Mouse (Mus musculus) limb, embryonic 14.5 days (tissue): ENCODE data around the gene Dennd4b. TPM values are rescaled to one million over a fixed set of nuclear protein-coding genes. Genes with fewer than 3 reads are reported as not detected.

Source experiments
- ATAC-seq: fragments of 200-750 bp; cut with Nextera tagmentation; 2 replicates; pipeline ENCODE4 v1.8.0; 2017; ENCODE audit warnings: low read depth, moderate number of reproducible peaks, moderate TSS enrichment; ENCODE audit not compliant: low FRiP score
- DNase-seq: peaks from one replicate; pipeline ENCODE4 v3.0.0-alpha.2; 2015; ENCODE audit warnings: low spot score
- H3K27ac ChIP-seq: fragments of 300-500 bp; sonication (generic); replicated peaks from 2 replicates; pipeline ENCODE4 v1.5.1; 2014; ENCODE audit warnings: low read depth, mild to moderate bottlenecking, low read length, moderate library complexity, mixed read lengths
- H3K27me3 ChIP-seq: fragments of 300-500 bp; sonication (generic); 2 replicates; pipeline ENCODE4 v1.6.1; 2014; ENCODE audit warnings: low read length, mixed read lengths; ENCODE audit not compliant: control insufficient read depth, insufficient read depth
- H3K36me3 ChIP-seq: fragments of 300-500 bp; sonication (generic); 2 replicates; pipeline ENCODE4 v1.6.1; 2014; ENCODE audit warnings: mild to moderate bottlenecking, low read length, moderate library complexity, mixed read lengths; ENCODE audit not compliant: control insufficient read depth, insufficient read depth
- H3K4me1 ChIP-seq: fragments of 300-500 bp; sonication (generic); 2 replicates; pipeline ENCODE4 v1.6.1; 2014; ENCODE audit warnings: antibody characterized with exemption, low read length, mixed read lengths; ENCODE audit not compliant: control insufficient read depth, insufficient read depth
- H3K4me2 ChIP-seq: fragments of 300-500 bp; sonication (generic); replicated peaks from 2 replicates; pipeline ENCODE4 v1.6.1; 2014; ENCODE audit warnings: low read depth, mild to moderate bottlenecking, low read length, moderate library complexity; ENCODE audit not compliant: severe bottlenecking
- H3K4me3 ChIP-seq: fragments of 300-500 bp; sonication (generic); replicated peaks from 2 replicates; pipeline ENCODE4 v1.5.1; 2014; ENCODE audit warnings: low read length
- H3K9ac ChIP-seq: fragments of 300-500 bp; sonication (generic); 2 replicates; pipeline ENCODE4 v1.6.1; 2014; ENCODE audit warnings: mild to moderate bottlenecking, low read depth, low read length, moderate library complexity; ENCODE audit not compliant: severe bottlenecking
- H3K9me3 ChIP-seq: fragments of 300-500 bp; sonication (generic); 2 replicates; pipeline ENCODE4 v1.6.1; 2016; ENCODE audit warnings: low read length; ENCODE audit not compliant: control insufficient read depth
- POLR2A ChIP-seq: fragments of 200-500 bp; IDR thresholded peaks from 2 replicates; pipeline ENCODE4 v1.8.0; 2012; ENCODE audit warnings: inconsistent platforms, mild to moderate bottlenecking, moderate library complexity, borderline replicate concordance; ENCODE audit not compliant: insufficient read depth, insufficient read length; ENCODE audit errors: extremely low read depth
- WGBS: fragments of 180-500 bp; shearing (Covaris S2); extraction: QIAGEN DNeasy Blood & Tissue Kit; methylation state at CpG from one replicate; pipeline ENCODE4 v1.1.7; 2014; 5-methylcytosine and 5-hydroxymethylcytosine counted together
- polyA plus RNA-seq, 2 experiments: library from polyadenylated mRNA; depleted of rRNA in 1 of 2; stranded (reverse) in 1 of 2; unstranded in 1 of 2; fragments of >200 nt; fragmentation: Nextera tagmentation in 1 of 2; extraction: Ambion mirVana in 1 of 2; gene quantifications; 2 replicates each; pipeline versions ENCODE4 v1.2.1 to v1.2.3; 2012 to 2014

Dennd4b gene
- polyA plus RNA-seq, 2 experiments: 3.6 to 21.3 TPM

GRCm38 (mm10) chr3:90268190-90268589, 3.2 kb downstream of the Dennd4b start:
- peaks cover 59% of the 10 kb centered on the region for H3K36me3 ChIP-seq
- no peaks in the 10 kb centered on the region for H3K9me3 ChIP-seq
- no peak overlapping the region for H3K9ac ChIP-seq
- no peak for TF ChIP-seq POLR2A
- no peak overlapping the region for H3K4me2 ChIP-seq
- H3K27me3 ChIP-seq: no peaks in the 10 kb centered on the region
- DNase-seq (no peak), ATAC-seq (no peak)
- H3K27ac ChIP-seq: no peak overlapping the region
- 92% methylated on average over 11 of the region's 11 CpGs for WGBS
- H3K4me1 ChIP-seq: 0 out of 2 replicates have a peak, but pooled peaks cover 6% of the 10 kb centered on the region
- H3K4me3 ChIP-seq: no peak overlapping the region

- H3K9me3 ChIP-seq: no peaks in the 10 kb centered on the region
- H3K27ac ChIP-seq: no peak overlapping the region
- no peak for TF ChIP-seq POLR2A
- DNase-seq (no peak), ATAC-seq (no peak)
- 89% methylated on average over 16 of the region's 16 CpGs for WGBS
- 0 out of 2 replicates have a peak, but pooled peaks cover 6% of the 10 kb centered on the region for H3K4me1 ChIP-seq
- no peaks in the 10 kb centered on the region for H3K27me3 ChIP-seq
- H3K4me3 ChIP-seq: no peak overlapping the region
- H3K9ac ChIP-seq: no peak overlapping the region
- H3K4me2 ChIP-seq: no peak overlapping the region
- peaks cover 58% of the 10 kb centered on the region for H3K36me3 ChIP-seq
Measured at GRCm38 (mm10) chr3:90268971-90269370, 4.0 kb downstream of the Dennd4b start.

- no peak for TF ChIP-seq POLR2A
- DNase-seq: no peak
- Histone ChIP-seq H3K9ac (no peak overlapping the region), H3K9me3 (no peaks in the 10 kb centered on the region), H3K27me3 (no peaks in the 10 kb centered on the region), H3K27ac (no peak overlapping the region), H3K4me1 (0 out of 2 replicates have a peak, but pooled peaks cover 6% of the 10 kb centered on the region), H3K4me3 (no peak overlapping the region), H3K36me3 (peaks cover 63% of the 10 kb centered on the region), H3K4me2 (no peak overlapping the region)
- ATAC-seq: no peak
- 89% methylated on average over 8 of the region's 8 CpGs for WGBS
Measured at GRCm38 (mm10) chr3:90270784-90271183, 5.8 kb downstream of the Dennd4b start.

- Histone ChIP-seq H3K4me3 (no peak overlapping the region), H3K4me1 (no peaks in the 10 kb centered on the region), H3K9ac (no peak overlapping the region), H3K36me3 (peaks cover 73% of the 10 kb centered on the region), H3K27me3 (no peaks in the 10 kb centered on the region), H3K9me3 (no peaks in the 10 kb centered on the region), H3K4me2 (no peak overlapping the region), H3K27ac (no peak overlapping the region)
- WGBS: 74% methylated on average over 9 of the region's 9 CpGs
- no peak for ATAC-seq
- no peak for TF ChIP-seq POLR2A
- DNase-seq: no peak
Measured at GRCm38 (mm10) chr3:90272170-90272569, 7.2 kb downstream of the Dennd4b start.

GRCm38 (mm10) chr3:90273855-90274254, 8.9 kb downstream of the Dennd4b start:
- ATAC-seq: no peak
- 93% methylated on average over 22 of the region's 22 CpGs for WGBS
- Histone ChIP-seq H3K36me3 (peaks cover 76% of the 10 kb centered on the region), H3K4me1 (no peaks in the 10 kb centered on the region), H3K4me3 (no peak overlapping the region), H3K4me2 (no peak overlapping the region), H3K27ac (no peak overlapping the region), H3K9me3 (no peaks in the 10 kb centered on the region), H3K9ac (no peak overlapping the region), H3K27me3 (no peaks in the 10 kb centered on the region)
- no peak for DNase-seq
- TF ChIP-seq POLR2A: no peak

- Histone ChIP-seq H3K9me3 (no peaks in the 10 kb centered on the region), H3K4me3 (no peak overlapping the region), H3K27me3 (no peaks in the 10 kb centered on the region), H3K9ac (no peak overlapping the region), H3K4me2 (no peak overlapping the region), H3K4me1 (no peaks in the 10 kb centered on the region), H3K27ac (no peak overlapping the region), H3K36me3 (peaks cover 81% of the 10 kb centered on the region)
- 93% methylated on average over 11 of the region's 11 CpGs for WGBS
- no peak for DNase-seq
- TF ChIP-seq POLR2A: no peak
- ATAC-seq: no peak
Measured at GRCm38 (mm10) chr3:90275286-90275685, 10.3 kb downstream of the Dennd4b start.
